Mouse (Mus musculus) R1 (cell line): ENCODE results near the gene Chrdl1.

ENCODE experiments used
- DNase-seq: peaks from one replicate; pipeline ENCODE4 v3.0.0-alpha.2; 2018; ENCODE audit warnings: low read depth, low spot score

Gene Chrdl1

DNA sequence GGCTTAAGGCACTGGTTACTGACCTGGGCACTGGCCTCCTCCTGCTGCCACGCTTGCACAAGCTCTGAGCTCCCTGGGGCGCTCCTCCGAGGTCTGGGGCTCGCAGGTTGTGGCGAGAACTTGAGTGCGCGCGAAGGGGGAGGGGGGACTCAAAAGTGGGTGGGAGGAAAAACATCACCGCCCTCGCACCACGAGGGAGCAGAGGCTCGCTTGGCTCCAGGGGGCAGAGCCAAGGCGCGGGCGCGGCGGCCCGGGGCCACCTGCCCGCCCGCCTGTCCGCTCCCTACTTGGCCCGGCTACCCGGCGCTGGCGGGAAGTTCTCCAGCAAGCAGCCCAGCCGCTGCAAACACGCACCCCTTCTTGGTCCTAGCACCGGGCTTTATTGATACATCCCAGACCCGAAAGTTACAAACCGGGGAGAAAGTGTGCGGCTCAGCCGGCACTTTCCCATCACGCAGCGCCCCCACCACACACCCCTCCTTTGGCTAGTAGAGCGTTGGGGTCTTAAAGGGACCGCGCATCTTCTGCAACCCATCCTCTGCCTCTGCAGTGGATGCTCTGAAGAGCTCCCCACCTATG, at the start of gene Chrdl1:
Chrdl1 (minus strand) TSS at position 472 of the 579 bp plus-strand sequence.
- peak; percentile 5 for DNase-seq

DNA sequence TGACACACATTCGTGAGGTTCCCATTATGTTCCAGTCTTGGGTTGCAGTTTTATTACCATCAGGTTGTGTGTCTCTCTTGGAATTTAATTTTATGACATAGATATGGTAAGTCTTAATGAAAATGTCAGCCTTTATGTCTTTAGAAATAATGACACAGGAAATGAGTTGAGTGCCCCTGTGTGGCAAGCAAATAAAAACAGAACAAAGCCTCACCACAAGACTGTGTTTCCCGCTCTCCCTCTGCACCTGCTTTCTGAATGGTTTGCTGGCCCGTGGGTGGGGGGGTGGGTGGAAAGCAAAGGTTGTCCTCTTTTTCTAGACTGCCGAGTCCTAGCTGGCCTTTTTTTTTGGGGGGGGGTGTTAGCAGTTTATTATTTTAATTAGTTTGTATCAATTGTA, 48.6 kb upstream of the Chrdl1 start:
- no peak for DNase-seq

DNA sequence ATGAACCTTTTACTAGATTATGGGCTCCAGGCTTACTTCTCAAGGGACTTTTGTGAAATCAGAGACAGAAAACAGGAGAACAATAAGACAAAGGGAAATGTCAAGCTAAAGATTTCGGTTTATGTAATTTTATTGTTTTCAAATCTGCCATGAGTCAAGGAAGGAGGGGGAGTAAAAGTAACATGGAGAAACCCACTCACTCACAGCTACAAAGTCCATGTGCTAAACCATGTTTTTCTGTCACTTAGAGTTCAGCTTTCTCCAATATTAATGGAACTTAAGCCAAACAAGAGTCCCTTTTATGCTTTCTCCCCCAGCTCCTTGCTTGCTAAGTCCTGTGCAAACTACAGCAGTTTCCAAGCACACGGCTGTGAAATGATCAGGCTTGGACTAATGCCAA, 10.5 kb upstream of the Chrdl1 start:
- no peak for DNase-seq

DNA sequence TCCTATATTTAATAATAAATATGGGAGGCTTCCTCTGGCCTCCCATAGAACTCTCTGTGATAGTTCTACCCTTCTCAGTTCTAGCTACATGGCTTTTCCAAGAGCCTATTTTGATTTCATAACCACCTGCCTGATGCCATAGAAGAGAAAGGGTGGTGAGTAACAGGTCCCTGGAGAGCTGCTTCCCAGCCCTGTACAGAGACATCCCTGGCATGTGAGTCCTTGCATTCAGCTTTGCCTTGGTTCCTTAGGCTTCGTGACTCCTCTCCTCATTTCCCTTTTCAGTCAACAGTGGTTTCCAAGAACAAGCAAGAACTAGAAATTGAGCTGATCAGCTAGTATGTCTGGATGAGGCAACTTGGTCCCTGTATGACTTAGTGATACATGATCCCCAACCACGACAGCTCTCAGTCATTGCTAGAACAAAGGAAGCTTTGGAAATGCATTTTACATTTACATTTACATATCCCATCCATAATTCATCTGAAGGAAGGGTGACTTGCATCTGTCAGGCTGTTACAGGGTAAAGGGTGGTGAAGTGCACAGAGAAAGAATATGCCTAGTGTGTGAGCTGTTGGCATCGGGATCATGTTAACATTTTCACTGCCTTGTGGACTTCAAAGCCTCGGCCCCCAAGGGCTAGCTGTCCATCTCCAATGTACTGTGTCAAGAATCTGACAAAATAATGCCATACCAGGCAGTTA, 27.7 kb downstream of the Chrdl1 start:
- no peak for DNase-seq

DNA sequence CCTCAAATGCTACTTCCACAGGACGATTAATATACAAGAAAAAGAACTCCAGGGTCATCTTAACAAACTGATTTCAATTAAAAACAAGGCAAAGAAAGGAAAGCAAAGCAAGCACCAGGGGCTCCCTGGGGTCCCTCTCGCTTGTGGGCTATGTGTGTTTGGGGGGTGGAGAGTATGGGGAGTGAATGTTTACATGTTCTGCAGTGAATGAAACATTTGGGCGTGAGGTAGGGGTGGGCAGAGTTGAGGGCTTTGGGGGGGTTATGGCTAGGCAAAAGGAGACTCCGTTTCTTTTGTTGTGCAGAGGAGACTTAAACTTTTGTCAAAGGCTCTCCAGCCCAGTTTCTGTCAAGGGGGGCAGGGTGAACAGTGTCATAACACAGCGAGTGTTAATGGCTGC, 46.8 kb downstream of the Chrdl1 start:
- peak; percentile 0 for DNase-seq

DNA sequence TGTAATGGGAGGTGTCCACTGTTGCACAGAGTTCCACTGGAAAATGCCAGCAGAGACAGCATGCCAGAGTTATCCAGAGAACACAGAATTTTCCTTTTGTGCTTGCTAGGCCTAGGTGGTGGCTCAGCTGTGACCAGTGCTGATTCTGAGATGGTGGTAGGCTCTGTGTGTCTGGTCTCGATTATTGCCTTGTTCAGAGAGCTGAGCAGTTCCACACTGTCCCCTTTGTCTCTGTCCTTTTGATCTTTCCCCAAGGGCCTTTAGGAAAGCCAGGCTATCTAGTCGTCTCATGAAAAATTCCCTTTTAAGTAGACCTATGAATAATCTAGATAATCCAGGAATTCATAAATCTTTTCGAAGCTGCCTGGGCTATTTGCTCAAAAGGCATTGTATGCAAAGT, 47.3 kb downstream of the Chrdl1 start:
- DNase-seq = no peak

DNA sequence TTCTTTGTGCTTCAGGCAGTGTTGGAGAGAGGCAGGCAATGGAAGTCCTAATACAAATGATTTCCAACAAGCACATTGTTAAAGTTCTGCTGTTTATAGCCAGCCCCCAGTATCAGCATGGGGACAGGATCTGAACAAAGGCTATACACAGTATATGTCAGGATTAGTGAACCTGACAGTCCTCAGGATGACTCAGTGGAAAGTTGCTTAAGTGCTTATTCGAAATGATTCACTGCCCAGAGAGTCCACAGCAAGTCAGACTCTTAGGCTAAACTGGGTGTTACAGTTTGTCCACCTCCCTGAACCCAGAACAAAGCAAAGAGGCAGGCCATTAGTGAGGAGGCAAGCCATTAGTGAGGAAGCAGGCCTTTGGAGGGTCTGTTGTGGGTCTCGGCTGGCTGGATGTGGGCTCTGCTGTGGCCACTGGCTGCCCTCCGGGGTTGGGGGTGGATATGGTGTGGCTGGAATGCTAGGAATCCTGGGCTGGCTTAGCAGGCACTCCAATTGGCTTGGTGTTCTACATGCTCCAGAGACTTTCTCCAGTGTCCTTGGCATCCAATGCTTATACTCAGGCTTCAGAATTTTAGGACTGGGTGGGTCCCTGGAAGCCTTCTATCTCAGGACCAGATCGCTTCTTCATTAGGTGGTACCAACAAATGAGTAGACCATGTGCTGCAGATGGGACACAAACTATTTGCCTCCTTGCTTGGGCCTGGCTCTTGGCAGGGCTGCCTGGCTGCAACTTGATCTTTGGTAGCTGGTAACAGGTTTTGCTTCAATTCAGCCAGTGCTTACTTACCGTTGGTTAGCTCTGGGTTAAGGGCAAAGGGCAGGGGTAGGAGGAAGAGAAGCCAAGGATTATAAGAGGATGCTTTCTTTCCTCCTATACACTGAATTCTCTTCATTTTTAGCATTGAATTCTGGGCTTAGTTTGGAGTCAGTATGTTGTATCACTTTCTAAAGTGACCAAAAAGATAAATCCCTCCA, 49.3 kb downstream of the Chrdl1 start:
- DNase-seq = no peak

DNA sequence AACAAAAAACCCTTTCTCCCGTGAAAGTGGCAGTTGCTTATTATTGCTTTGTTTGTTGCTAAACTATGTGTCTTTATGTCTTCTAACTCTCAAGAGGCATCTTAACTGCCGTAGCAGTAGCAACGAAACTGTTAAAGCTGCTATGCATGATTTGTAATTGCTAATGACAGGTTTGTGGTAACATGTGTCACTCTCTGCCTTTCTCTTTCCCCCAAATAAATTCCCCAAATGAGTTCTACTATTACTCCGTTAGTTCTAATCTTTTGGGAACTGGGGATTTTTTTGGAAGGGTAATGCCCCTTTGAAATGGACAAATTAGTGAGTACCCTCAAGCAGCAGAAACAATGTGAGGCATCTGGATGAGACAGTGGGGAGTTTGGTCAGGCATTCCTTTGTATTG, 55.9 kb downstream of the Chrdl1 start:
- no peak for DNase-seq

DNA sequence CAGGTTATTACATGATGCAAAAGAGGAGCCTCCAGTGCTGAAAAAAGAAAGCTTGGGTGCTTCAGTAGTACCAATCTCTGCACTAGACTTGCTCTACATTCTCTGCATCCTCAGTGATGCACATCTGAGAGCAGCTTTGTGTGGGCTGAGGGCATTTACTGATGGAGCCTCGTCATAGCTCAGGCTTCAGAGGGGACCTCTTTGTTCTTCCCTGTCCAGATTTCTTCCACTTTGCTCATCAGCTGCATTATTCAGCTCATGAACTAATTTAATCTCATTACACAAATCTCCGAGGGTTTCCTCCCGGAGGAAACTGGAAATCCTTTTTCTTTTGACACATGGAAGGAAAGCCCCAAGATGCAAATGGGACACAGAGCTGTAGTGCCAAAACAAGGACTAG, 56.5 kb downstream of the Chrdl1 start:
- DNase-seq = no peak

DNA sequence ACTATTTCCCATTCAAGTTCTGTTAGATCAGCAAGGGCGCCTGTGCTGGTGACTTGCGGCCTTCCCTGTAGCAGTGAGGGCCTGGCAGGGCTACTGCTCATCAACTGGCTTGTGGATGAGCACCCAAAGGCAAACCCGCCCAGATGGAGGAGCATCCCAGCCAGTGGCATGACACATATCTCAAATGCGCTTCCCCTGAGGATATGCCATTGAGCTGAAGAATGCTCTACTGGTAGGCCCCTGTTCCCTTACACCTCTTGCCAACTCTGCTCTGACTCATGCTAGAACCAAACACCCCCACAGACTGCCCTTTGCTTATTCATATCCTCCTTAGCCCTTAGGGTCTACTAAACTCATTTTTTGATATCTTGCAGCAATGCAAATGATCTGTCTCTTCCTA, 57.4 kb downstream of the Chrdl1 start:
- DNase-seq = no peak

DNA sequence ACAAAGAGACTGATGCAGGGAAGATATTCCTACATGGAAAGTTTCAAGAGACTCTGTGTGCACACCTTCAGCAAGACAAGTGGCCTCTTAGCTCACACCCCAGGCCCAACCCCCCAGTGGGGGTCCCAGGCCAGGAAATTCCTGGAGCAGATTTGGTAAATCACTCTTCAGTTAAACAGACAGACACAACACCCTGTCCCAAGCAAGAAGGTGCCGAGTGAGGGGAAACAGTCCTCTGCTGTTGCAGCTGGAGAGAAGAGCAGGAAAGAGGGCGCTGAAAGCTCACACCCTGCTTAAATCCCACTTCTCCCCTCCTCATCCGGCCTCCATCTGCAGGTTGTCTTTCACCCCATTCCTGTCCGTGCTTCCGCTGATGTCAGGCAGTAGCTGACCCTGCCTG, 58.2 kb downstream of the Chrdl1 start:
- no peak for DNase-seq

DNA sequence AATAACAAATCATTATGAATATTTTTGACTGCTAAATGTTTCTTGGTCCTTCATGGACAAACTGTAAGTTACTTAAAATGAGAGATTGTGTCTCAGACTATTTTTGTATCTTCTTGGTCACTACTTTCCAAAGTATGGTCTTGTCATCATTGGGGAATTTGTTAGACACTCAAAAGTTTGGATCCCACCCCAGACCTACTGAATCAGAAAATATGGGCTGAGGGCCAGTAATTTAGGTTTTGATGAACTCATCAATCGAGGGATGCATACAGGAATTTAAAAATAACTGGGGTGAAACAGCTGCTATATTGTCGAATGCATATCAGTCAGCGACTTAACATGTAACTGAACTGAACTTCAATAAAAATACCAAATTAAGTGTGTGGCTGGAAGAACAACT, 80.9 kb downstream of the Chrdl1 start:
- no peak for DNase-seq

DNA sequence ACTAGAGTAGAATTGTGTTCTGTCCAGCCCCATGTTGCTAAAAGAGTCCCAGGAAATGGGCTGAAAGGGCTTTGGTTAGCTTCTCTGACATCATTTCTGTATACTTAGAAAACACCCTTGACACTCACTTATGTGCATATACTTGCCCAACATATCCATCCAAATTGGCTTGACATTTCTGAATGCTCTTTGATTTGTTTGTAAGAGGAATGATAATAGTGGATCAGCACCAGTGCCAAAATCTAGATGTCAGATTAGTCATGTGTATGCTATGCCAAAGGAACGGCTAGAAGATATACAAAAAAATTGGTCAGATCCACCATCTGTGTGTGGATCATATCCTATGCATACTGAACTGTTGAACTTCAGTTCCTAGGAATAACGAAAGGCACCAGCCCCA, 99.3 kb downstream of the Chrdl1 start:
- no peak for DNase-seq

DNA sequence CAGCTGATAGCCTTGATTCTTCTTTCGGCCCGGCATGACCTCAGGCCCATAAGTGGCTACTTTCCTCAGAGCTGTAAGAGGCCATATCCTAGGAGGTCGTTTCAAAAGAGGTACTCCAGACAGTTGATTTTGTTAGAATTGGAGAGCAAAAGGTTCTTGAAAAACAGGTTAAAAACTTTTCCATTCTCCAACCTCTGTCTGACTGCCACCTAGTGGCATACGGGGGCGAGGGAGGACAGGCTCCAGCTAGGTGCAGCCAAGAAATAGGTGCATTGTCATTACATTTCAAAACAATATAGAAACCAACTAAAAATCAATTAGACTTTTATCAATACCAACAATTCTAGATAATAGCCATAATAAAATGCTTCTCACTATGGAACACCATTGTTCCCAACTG, 118.9 kb downstream of the Chrdl1 start:
- peak; percentile 1 for DNase-seq

DNA sequence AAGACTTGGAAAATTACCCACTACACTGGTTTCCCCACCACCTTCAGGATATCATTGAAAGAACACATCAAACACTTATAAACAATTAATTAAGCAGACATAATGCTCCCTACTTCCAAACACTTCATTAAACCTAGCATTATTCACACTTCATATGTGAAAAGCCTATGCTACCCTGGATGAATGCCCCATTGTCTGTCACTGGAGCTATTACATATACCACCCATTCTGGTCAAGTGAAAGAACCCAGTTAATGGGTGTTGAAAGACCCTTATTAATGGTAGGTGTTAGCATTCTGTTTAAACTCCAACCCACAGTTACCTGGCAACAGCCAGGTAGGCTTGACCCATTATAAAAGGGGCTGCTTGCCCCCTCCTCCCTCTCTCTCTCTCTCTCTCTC, 143.4 kb downstream of the Chrdl1 start:
- no peak for DNase-seq
